Mouse (Mus musculus) embryonic facial prominence, embryonic 11.5 days (tissue): Measurements from ENCODE around the gene Cacnb1. TPM values are rescaled to one million over a fixed set of nuclear protein-coding genes. Genes with fewer than 3 reads are reported as not detected.

ENCODE experiments used
- ATAC-seq: fragments of 200-750 bp; cut with Nextera tagmentation; replicated peaks from 2 replicates; pipeline ENCODE4 v1.8.0; 2017; ENCODE audit warnings: low read depth; ENCODE audit not compliant: insufficient number of reproducible peaks, low FRiP score, low TSS enrichment
- DNase-seq: peaks from one replicate; pipeline ENCODE4 v3.0.0-alpha.2; 2015; ENCODE audit warnings: low spot score
- H3K27ac ChIP-seq: fragments of 300-500 bp; sonication (generic); replicated peaks from 2 replicates; pipeline ENCODE4 v1.5.1; 2014; ENCODE audit warnings: mild to moderate bottlenecking, low read depth, low read length, control low read depth
- H3K27me3 ChIP-seq: fragments of 300-500 bp; sonication (generic); 2 replicates; pipeline ENCODE4 v1.6.1; 2014; ENCODE audit warnings: mild to moderate bottlenecking, low read length, moderate library complexity, mixed read lengths; ENCODE audit not compliant: control insufficient read depth, insufficient read depth
- H3K36me3 ChIP-seq: fragments of 300-500 bp; sonication (generic); replicated peaks from 2 replicates; pipeline ENCODE4 v1.6.1; 2014; ENCODE audit warnings: low read depth, mild to moderate bottlenecking, low read length, moderate library complexity, mixed read lengths; ENCODE audit not compliant: control insufficient read depth, insufficient read depth
- H3K4me1 ChIP-seq: fragments of 300-500 bp; sonication (generic); 2 replicates; pipeline ENCODE4 v1.6.1; 2014; ENCODE audit warnings: low read length, mixed read lengths; ENCODE audit not compliant: control insufficient read depth, insufficient read depth
- H3K4me2 ChIP-seq: fragments of 300-500 bp; sonication (generic); 2 replicates; pipeline ENCODE4 v1.6.1; 2014; ENCODE audit warnings: low read depth, mild to moderate bottlenecking, control low read depth, low read length, moderate library complexity
- H3K4me3 ChIP-seq: fragments of 300-500 bp; sonication (generic); 2 replicates; pipeline ENCODE4 v1.5.1; 2014; ENCODE audit warnings: low read depth, low read length, control low read depth
- H3K9ac ChIP-seq: fragments of 300-500 bp; sonication (generic); replicated peaks from 2 replicates; pipeline ENCODE4 v1.6.1; 2014; ENCODE audit warnings: mild to moderate bottlenecking, control low read depth, low read length
- H3K9me3 ChIP-seq: fragments of 300-500 bp; sonication (generic); replicated peaks from 2 replicates; pipeline ENCODE4 v1.6.1; 2016; ENCODE audit warnings: mild to moderate bottlenecking, low read length, inconsistent platforms, mixed read lengths; ENCODE audit not compliant: control insufficient read depth
- WGBS: fragments of 180-500 bp; shearing (Covaris S2); extraction: QIAGEN DNeasy Blood & Tissue Kit; methylation state at CpG from one replicate; pipeline ENCODE4 v1.1.7; 2014; 5-methylcytosine and 5-hydroxymethylcytosine counted together
- polyA plus RNA-seq: library from polyadenylated mRNA; unstranded; fragments of >200 nt; fragmentation: Nextera tagmentation; extraction: Ambion mirVana; gene quantifications from 2 replicates; pipeline ENCODE4 v1.2.1, GENCODE M21; 2014

The Cacnb1 gene
- polyA plus RNA-seq, 1 experiment from 2014 or later = 6.5 TPM

DNA sequence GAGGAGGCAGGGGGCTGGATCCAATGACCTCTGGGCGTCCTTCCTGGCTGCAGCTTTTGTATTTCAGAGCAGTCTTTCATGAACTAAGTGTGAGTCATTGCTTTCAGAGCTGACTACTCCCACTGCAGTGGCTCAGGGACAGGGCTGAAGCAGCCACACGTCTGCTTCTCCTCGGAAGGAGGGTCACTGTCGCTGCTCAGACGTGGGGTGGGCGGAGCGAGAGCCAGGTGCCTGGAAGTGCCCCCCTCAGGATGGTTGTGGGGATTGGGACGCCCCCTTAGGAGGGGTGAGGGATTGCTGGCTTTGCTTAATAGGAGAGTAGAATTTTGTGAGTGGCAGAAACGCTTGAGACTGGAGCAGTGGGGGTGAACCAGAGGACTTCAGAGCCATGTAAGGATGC lies 34.6 kb upstream of the Cacnb1 start:
- Histone ChIP-seq H3K9ac (no peak overlapping the region), H3K4me1 (0 out of 2 replicates have a peak, but pooled peaks cover under 1% of the 10 kb centered on the region), H3K4me2 (no peak overlapping the region), H3K27me3 (peaks cover 8% of the 10 kb centered on the region), H3K36me3 (no peaks in the 10 kb centered on the region), H3K9me3 (no peaks in the 10 kb centered on the region), H3K4me3 (no peak overlapping the region), H3K27ac (no peak overlapping the region)
- no peak for DNase-seq
- no peak for ATAC-seq
- 26% methylated on average over 9 of the region's 9 CpGs for WGBS

DNA sequence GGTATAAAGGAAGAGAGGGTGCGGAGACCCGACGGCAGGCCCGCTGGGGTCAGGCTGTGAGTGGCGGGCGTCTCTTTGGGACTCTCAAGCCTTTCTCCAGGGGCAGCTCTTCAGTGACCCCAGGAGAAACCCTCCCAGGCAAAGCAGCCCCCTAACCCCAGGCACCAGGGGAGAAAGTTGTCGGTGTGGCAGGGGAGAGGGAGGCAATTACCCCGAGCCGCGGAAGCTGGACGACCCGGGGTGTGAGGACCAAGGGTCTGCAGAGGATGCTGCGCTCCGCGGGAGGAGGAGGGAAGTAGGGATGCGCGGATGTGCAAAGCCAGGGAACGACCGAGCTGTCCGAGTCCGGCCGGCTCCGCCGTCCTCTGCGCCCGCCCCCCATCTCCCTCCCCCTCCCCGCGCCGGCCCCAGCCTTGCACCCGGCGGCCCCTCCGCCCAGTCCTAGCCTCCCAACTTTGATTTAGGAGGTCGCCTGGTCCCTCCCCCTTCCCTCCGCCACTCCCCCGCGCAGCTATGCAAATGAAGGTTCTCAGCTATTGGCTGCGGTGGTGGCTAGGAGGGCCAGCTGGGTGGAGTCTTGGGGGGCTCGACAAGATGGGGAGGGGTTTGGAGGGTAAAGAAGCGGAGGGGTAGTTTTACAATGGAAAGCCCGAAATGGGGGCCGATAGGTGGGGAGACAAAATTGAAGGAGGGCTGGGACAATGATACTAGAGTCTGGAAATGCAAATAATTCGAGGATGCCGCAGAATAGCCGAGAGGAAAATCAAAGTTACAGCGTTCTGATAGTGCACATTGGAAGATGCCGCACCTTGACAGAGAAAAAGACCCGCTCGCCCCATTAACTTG lies 30.4 kb upstream of the Cacnb1 start, which contains the start of gene Stac2:
Stac2 (minus strand) TSS at position 474 of the 846 bp plus-strand sequence.
- ATAC-seq (peak; percentile 79), DNase-seq (peak; percentile 88)
- H3K4me3 ChIP-seq = peak within 1 kb of the TSS; percentile 42
- peak within 1 kb of the TSS; percentile 23 for H3K9ac ChIP-seq
- no peak within 1 kb of the TSS for H3K27ac ChIP-seq
- no peaks in the 10 kb centered on the region for H3K9me3 ChIP-seq
- H3K36me3 ChIP-seq = no peaks in the 10 kb centered on the region
- peaks cover 5% of the 10 kb centered on the region; the same call in 1 of the 2 replicates for H3K4me1 ChIP-seq
- peaks cover 32% of the 10 kb centered on the region for H3K27me3 ChIP-seq
- H3K4me2 ChIP-seq = peak within 1 kb of the TSS; percentile 45
- WGBS = 1% methylated on average over 42 of the region's 48 CpGs

DNA sequence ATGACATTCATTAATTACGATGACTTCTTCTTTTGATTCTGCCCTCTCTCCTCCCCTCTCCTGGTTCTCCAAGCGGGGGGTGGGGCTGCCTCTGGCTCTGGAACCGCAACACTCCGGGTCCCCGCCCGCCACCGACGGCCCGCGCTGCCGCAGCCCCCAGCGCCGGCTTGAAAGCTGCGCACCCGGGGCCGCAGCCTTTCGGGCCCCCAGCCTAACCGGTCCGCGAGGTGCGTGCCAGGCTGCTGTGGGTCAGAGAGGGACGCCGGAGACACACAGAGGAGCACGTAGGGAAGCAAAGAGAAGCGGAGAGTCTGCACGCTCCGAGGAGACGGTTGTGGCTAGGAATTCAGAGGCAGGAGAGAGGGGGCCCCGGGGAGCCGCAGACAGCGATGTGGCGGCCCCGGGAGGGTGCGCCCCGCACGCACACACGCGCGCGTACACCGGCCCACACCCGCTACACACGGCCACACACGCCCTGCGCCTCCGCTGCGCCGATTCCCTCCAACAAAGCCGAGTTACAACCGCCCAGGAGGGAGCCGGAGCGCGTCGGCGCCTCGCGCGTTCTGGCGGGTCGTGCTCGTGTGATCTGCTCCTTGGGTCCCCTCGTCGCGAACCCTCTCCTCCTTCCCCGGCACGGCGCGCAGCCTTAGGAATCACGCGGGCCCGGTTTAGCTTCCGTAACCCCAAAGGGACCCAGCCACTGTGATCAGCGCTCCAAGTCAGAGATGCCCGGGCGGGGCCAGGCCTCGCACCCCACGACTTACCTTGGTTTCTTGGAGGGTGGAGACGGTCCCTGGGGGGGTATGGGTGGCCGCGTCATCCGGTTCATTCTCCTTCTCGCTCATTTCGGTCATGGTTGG lies 29.5 kb upstream of the Cacnb1 start:
- ATAC-seq = no peak
- peaks cover 32% of the 10 kb centered on the region for H3K27me3 ChIP-seq

DNA sequence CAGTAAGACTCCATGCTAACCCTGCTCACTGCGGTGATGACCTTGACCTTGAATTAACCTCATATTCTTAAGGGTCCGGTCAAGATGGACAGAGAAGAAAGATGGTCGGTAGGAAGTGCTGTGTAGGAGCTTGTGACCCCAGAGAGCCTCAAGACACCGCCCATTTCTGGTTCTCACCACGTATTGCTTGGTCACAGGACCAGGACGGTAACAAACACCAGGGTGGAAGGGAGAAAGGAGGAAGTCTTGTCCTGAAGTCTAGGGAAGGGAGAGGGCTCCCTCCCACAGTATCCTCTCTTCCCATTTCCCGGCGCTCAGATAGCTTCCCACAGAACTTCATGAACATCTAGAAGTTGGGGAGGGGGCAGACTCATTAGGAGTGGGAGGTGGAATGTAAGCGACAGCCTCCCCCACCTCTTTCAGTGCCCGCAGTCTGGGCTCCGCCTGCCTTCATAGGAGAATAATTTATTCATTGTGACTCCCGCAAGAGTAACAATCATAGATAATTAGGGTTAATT lies 28.8 kb upstream of the Cacnb1 start:
- Histone ChIP-seq H3K4me1 (peaks cover 5% of the 10 kb centered on the region; the same call in 1 of the 2 replicates), H3K4me2 (no peak overlapping the region; the same call in 1 of the 2 replicates), H3K27me3 (peaks cover 32% of the 10 kb centered on the region), H3K27ac (no peak overlapping the region), H3K9me3 (no peaks in the 10 kb centered on the region), H3K4me3 (peak overlapping the region; percentile 42; the same call in 1 of the 2 replicates), H3K9ac (no peak overlapping the region; the same call in 1 of the 2 replicates), H3K36me3 (no peaks in the 10 kb centered on the region)
- ATAC-seq = no peak
- 4% methylated on average over 12 of the region's 12 CpGs for WGBS
- no peak for DNase-seq

More for the DNA sequence above, 29.5 kb upstream of the Cacnb1 start:
- H3K27ac ChIP-seq = no peak overlapping the region
- H3K4me1 ChIP-seq = peaks cover 5% of the 10 kb centered on the region; the same call in 1 of the 2 replicates
- peak overlapping the region; percentile 45 for H3K4me2 ChIP-seq
- H3K9ac ChIP-seq = peak overlapping the region; percentile 23
- DNase-seq = peak; percentile 36
- H3K9me3 ChIP-seq = no peaks in the 10 kb centered on the region
- WGBS = 1% methylated on average over 82 of the region's 83 CpGs
- no peaks in the 10 kb centered on the region for H3K36me3 ChIP-seq
- peak overlapping the region; percentile 42 for H3K4me3 ChIP-seq

DNA sequence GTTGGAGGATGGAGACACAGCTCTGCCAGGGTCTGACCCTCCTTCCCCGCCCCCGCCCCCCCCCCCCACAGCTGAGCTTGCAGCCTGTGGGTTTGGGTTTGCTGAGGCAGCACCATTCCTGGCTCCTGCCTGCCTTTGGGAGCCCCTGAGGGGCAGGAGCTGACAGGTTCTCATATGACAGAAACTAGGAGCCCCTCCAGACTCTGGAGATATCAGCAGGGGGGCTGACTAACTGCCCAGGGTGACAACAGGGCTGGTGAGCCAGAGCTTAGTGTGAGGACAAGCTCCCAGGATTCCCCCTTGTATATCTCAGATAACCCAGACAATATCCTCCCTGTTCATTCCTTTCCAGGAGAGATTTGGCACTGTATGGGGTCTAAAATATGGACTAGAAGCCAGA lies 28.1 kb upstream of the Cacnb1 start:
- no peak overlapping the region for H3K27ac ChIP-seq
- peaks cover 32% of the 10 kb centered on the region for H3K27me3 ChIP-seq
- H3K4me3 ChIP-seq = no peak overlapping the region
- 28% methylated on average over 2 of the region's 2 CpGs for WGBS
- no peak for ATAC-seq
- H3K4me1 ChIP-seq = peaks cover 5% of the 10 kb centered on the region; the same call in 1 of the 2 replicates
- no peak overlapping the region for H3K4me2 ChIP-seq
- H3K9ac ChIP-seq = no peak overlapping the region
- H3K9me3 ChIP-seq = no peaks in the 10 kb centered on the region
- H3K36me3 ChIP-seq = no peaks in the 10 kb centered on the region
- no peak for DNase-seq

DNA sequence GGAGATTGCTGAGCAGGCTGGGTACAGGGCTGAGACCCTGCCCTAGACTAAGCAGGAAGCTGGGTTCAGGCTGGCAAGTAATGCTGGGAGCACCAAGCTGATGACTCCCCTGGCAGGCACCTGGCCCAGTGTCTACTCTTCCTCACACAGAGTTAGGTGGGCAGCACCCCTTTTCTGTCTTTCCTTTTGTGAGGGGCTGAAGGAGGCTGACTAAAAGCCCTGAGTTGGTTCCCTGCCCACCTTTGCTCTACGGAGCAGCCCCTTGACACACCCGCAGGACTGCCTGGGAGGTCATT lies 27.6 kb upstream of the Cacnb1 start:
- no peak for DNase-seq
- peaks cover 5% of the 10 kb centered on the region; the same call in 1 of the 2 replicates for H3K4me1 ChIP-seq
- 54% methylated on average over 2 of the region's 2 CpGs for WGBS
- H3K4me2 ChIP-seq = no peak overlapping the region
- no peak overlapping the region for H3K4me3 ChIP-seq
- no peak overlapping the region for H3K9ac ChIP-seq
- no peak for ATAC-seq
- no peak overlapping the region for H3K27ac ChIP-seq
- H3K36me3 ChIP-seq = no peaks in the 10 kb centered on the region
- no peaks in the 10 kb centered on the region for H3K9me3 ChIP-seq
- peaks cover 32% of the 10 kb centered on the region for H3K27me3 ChIP-seq

DNA sequence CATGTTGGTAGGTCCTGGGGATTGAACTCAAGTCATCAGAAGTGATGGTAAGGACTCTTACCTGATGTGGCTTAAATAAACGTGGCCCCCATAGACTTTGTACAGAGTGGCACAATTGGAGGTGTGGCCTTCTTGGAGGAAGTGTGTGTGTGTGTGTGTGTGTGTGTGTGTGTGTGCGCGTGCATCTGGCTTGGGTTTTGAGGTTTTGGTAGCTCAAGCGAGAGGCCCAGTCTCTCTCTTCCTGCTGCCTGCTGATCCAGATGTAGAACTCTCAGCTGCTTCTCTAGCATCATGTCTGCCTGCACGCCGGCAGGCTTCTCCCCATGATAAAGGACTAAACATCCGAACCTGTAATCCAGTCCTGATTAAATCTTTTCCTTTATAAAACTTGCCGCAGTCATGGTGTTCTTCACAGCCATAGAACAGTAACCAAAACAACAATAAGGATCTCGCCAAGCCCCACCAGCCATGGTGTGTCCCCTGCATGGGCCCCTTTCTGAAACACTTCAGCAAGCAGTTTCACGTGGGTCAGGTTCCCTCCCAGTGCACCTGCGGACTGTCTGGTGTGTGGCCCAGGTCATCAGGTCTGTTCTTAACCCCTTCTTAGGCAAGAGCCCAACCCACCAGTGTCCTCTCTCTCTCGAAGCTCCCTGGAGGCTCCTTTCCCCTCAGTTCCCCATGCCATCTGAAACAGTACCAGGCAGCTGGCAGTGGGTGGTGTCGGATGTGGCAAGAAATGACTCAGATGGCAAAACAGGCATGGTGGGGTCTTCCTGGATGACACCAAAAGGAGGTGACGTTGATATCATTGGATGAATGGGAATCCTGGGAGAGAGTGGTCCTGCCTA lies 27.1 kb upstream of the Cacnb1 start:
- 70% methylated on average over 14 of the region's 14 CpGs for WGBS

More for the DNA sequence above, 27.1 kb upstream of the Cacnb1 start:
- ATAC-seq = no peak
- H3K4me3 ChIP-seq = no peak overlapping the region
- H3K27me3 ChIP-seq = peaks cover 32% of the 10 kb centered on the region
- H3K9ac ChIP-seq = no peak overlapping the region
- H3K9me3 ChIP-seq = no peaks in the 10 kb centered on the region
- H3K27ac ChIP-seq = no peak overlapping the region
- no peaks in the 10 kb centered on the region for H3K36me3 ChIP-seq
- no peak for DNase-seq
- H3K4me2 ChIP-seq = no peak overlapping the region
- H3K4me1 ChIP-seq = peaks cover 5% of the 10 kb centered on the region; the same call in 1 of the 2 replicates
